Mouse (Mus musculus): ENCODE results near the gene Tectb. TPM values are rescaled to one million over a fixed set of nuclear protein-coding genes. Genes with fewer than 3 reads are reported as not detected.

Tectb gene
- not detected in 2 replicates for total RNA-seq (2012; rRNA removed)
- polyA plus RNA-seq (2012; ENCODE audit: insufficient read depth in 1 of 2, insufficient read length in 2 of 2, low read depth in 1 of 2, low replicate concordance in 2 of 2, missing spikeins in 1 of 2): not detected

GRCm38 (mm10) chr19:55180433-55180832, at the start of gene Tectb:
TSS of gene Tectb (plus strand) at chr19:55180733.
- Histone ChIP-seq H3K9me3 (replicated peaks; ENCODE audit: insufficient read depth, low read length) (no peaks in the 10 kb centered on the region), H3K27ac (ENCODE audit: control insufficient read depth, low read depth, low read length) (no peak within 1 kb of the TSS), H3K79me2 (ENCODE audit: control insufficient read depth, insufficient read depth, low read length, poor library complexity) (no peaks in the 10 kb centered on the region), H3K27me3 (ENCODE audit: control insufficient read depth in 1 of 2, insufficient read depth in 2 of 2, low read length in 2 of 2) (peaks cover 1 to 13% of the 10 kb centered on the region in 2 experiments; a peak in 2 of 4 replicates), H3K4me3 (ENCODE audit: control insufficient read depth in 1 of 2, insufficient read depth in 1 of 2, low read depth in 2 of 2, low read length in 2 of 2) (no peak within 1 kb of the TSS), H3K36me3 (ENCODE audit: control insufficient read depth in 1 of 2, insufficient read depth in 2 of 2, low read length in 2 of 2) (no peaks in the 10 kb centered on the region), H3K4me1 (ENCODE audit: control insufficient read depth in 1 of 2, insufficient read depth in 2 of 2, low read length in 2 of 2) (no peaks in the 10 kb centered on the region), H3K9ac (ENCODE audit: control insufficient read depth, low read depth, low read length, poor library complexity, severe bottlenecking) (no peak within 1 kb of the TSS)
- TF ChIP-seq MAZ (IDR thresholded peaks at IDR 0.05; ENCODE audit: low read depth, low read length): no peak
- no peak for DNase-seq (ENCODE audit: low read depth, low spot score)

GRCm38 (mm10) chr19:55131747-55132146, 48.8 kb upstream of the Tectb start:
- TF ChIP-seq RAD21 (IDR thresholded peaks at IDR 0.05; ENCODE audit: low read depth, low read length) (no peak), SMC3 (IDR thresholded peaks at IDR 0.05; ENCODE audit: low read depth, low read length) (no peak), SIN3A (IDR thresholded peaks at IDR 0.05; ENCODE audit: low read length) (no peak), NRF1 (IDR thresholded peaks at IDR 0.05; ENCODE audit: insufficient read depth, low read depth, low read length, poor library complexity, severe bottlenecking) (no peak), GATA1 (IDR thresholded peaks at IDR 0.05; ENCODE audit: low read depth, low read length) (0 out of 2 replicates have a peak, but pooled peaks have one; percentile 10), HCFC1 (IDR thresholded peaks at IDR 0.05; ENCODE audit: low read depth, low read length) (no peak), MXI1 (IDR thresholded peaks at IDR 0.05; ENCODE audit: low read depth, low read length) (no peak)
- DNase-seq (ENCODE audit: low read depth, low spot score): no peak
- Histone ChIP-seq H3K79me2 (ENCODE audit: control insufficient read depth, insufficient read depth, low read length, poor library complexity) (no peaks in the 10 kb centered on the region), H3K4me1 (ENCODE audit: control insufficient read depth in 1 of 2, insufficient read depth in 2 of 2, low read length in 2 of 2) (no peaks in the 10 kb centered on the region), H3K9me3 (replicated peaks; ENCODE audit: insufficient read depth, low read length) (no peaks in the 10 kb centered on the region), H3K4me3 (ENCODE audit: control insufficient read depth in 1 of 2, insufficient read depth in 1 of 2, low read depth in 2 of 2, low read length in 2 of 2) (no peak overlapping the region), H3K36me3 (ENCODE audit: control insufficient read depth in 1 of 2, insufficient read depth in 2 of 2, low read length in 2 of 2) (no peaks in the 10 kb centered on the region), H3K9ac (ENCODE audit: control insufficient read depth, low read depth, low read length, poor library complexity, severe bottlenecking) (no peak overlapping the region), H3K27ac (ENCODE audit: control insufficient read depth, low read depth, low read length) (no peak overlapping the region), H3K27me3 (ENCODE audit: control insufficient read depth in 1 of 2, insufficient read depth in 2 of 2, low read length in 2 of 2) (peaks cover 0 to 1% of the 10 kb centered on the region in 2 experiments; a peak in 1 of 4 replicates)

GRCm38 (mm10) chr19:55132476-55132875, 48.1 kb upstream of the Tectb start:
- no peak overlapping the region for H3K27ac ChIP-seq (ENCODE audit: control insufficient read depth, low read depth, low read length)
- no peak for TF ChIP-seq NRF1 (IDR thresholded peaks at IDR 0.05; ENCODE audit: insufficient read depth, low read depth, low read length, poor library complexity, severe bottlenecking)
- TF ChIP-seq SMC3 (IDR thresholded peaks at IDR 0.05; ENCODE audit: low read depth, low read length): no peak
- TF ChIP-seq TBP (IDR thresholded peaks at IDR 0.05; ENCODE audit: low read depth, low read length): no peak
- no peak for TF ChIP-seq ZNF384 (IDR thresholded peaks at IDR 0.05; ENCODE audit: low read depth, low read length)
- no peak for TF ChIP-seq SIN3A (IDR thresholded peaks at IDR 0.05; ENCODE audit: low read length)
- TF ChIP-seq ELF1 (IDR thresholded peaks at IDR 0.05; ENCODE audit: low read depth, low read length): no peak
- TF ChIP-seq POLR2A (IDR thresholded peaks at IDR 0.05; ENCODE audit: control insufficient read depth in 1 of 2, insufficient read depth in 1 of 2, low read depth in 1 of 2, low read length in 2 of 2, poor library complexity in 1 of 2): no peak
- no peak for TF ChIP-seq MAZ (IDR thresholded peaks at IDR 0.05; ENCODE audit: low read depth, low read length)
- TF ChIP-seq EP300 (IDR thresholded peaks at IDR 0.05; ENCODE audit: low read depth in 1 of 2, low read length in 2 of 2): no peak
- no peak for TF ChIP-seq POLR2AphosphoS5 (IDR thresholded peaks at IDR 0.05; ENCODE audit: borderline replicate concordance, low read depth, low read length)
- TF ChIP-seq E2F4 (IDR thresholded peaks at IDR 0.05; ENCODE audit: borderline replicate concordance, low read depth, low read length): no peak
- no peak for TF ChIP-seq CHD1 (IDR thresholded peaks at IDR 0.05; ENCODE audit: low read depth, low read length)
- TF ChIP-seq RAD21 (IDR thresholded peaks at IDR 0.05; ENCODE audit: low read depth, low read length): no peak
- TF ChIP-seq ETS1 (IDR thresholded peaks at IDR 0.05; ENCODE audit: low read depth, low read length): no peak
- TF ChIP-seq MAX (IDR thresholded peaks at IDR 0.05; ENCODE audit: low read length): no peak
- TF ChIP-seq MEF2A (IDR thresholded peaks at IDR 0.05; ENCODE audit: extremely low read depth, insufficient replicate concordance, low read depth, low read length, poor library complexity, severe bottlenecking): no peak
- no peak for TF ChIP-seq USF2 (IDR thresholded peaks at IDR 0.05; ENCODE audit: borderline replicate concordance in 1 of 2, insufficient read depth in 1 of 2, low read depth in 1 of 2, low read length in 2 of 2)
- DNase-seq (ENCODE audit: low read depth, low spot score): no peak

More at GRCm38 (mm10) chr19:55132476-55132875, 48.1 kb upstream of the Tectb start:
- Histone ChIP-seq H3K4me1 (ENCODE audit: control insufficient read depth in 1 of 2, insufficient read depth in 2 of 2, low read length in 2 of 2) (no peaks in the 10 kb centered on the region), H3K9ac (ENCODE audit: control insufficient read depth, low read depth, low read length, poor library complexity, severe bottlenecking) (no peak overlapping the region), H3K79me2 (ENCODE audit: control insufficient read depth, insufficient read depth, low read length, poor library complexity) (no peaks in the 10 kb centered on the region), H3K4me3 (ENCODE audit: control insufficient read depth in 1 of 2, insufficient read depth in 1 of 2, low read depth in 2 of 2, low read length in 2 of 2) (no peak overlapping the region), H3K27me3 (ENCODE audit: control insufficient read depth in 1 of 2, insufficient read depth in 2 of 2, low read length in 2 of 2) (peaks cover 0 to 1% of the 10 kb centered on the region in 2 experiments; a peak in 1 of 4 replicates), H3K36me3 (ENCODE audit: control insufficient read depth in 1 of 2, insufficient read depth in 2 of 2, low read length in 2 of 2) (no peaks in the 10 kb centered on the region), H3K9me3 (replicated peaks; ENCODE audit: insufficient read depth, low read length) (no peaks in the 10 kb centered on the region)

All from MEL (cell line).